Mouse (Mus musculus) ES-E14 (cell line): ENCODE results near the gene Scml2.
"Not testable (repeated sequence)": the region's sequence is repeated elsewhere in the genome, so short reads cannot be mapped to it uniquely, and the experiment has no call there.

ENCODE experiments used
- CHD2 ChIP-seq: IDR thresholded peaks from 2 replicates; pipeline ENCODE4 v1.6.1; 2014; ENCODE audit warnings: mild to moderate bottlenecking, low read depth, low read length, inconsistent platforms
- HCFC1 ChIP-seq: IDR thresholded peaks from 2 replicates; pipeline ENCODE4 v1.6.1; 2012; ENCODE audit warnings: low read length, inconsistent platforms, borderline replicate concordance; ENCODE audit not compliant: insufficient read depth
- MAFK ChIP-seq: IDR thresholded peaks from 2 replicates; pipeline ENCODE4 v1.6.1; 2014; ENCODE audit warnings: mild to moderate bottlenecking, low read depth, low read length, inconsistent platforms; ENCODE audit not compliant: insufficient read depth
- ZC3H11A ChIP-seq: IDR thresholded peaks from 2 replicates; pipeline ENCODE4 v1.6.1; 2012; ENCODE audit warnings: low read depth, mild to moderate bottlenecking, inconsistent platforms, low read length, borderline replicate concordance
- ZNF384 ChIP-seq: IDR thresholded peaks from 2 replicates; pipeline ENCODE4 v1.6.1; 2012; ENCODE audit warnings: low read depth, low read length, inconsistent platforms

- not testable (repeated sequence) for TF ChIP-seq HCFC1, CHD2, MAFK, ZC3H11A, ZNF384
Observed at GRCm38 (mm10) chrX:161075576-161075975, 41.4 kb upstream of the Scml2 start.
